Mouse (Mus musculus) G1E (cell line): Measurements from ENCODE around the gene Hephl1.

Source experiments
- CTCF ChIP-seq: IDR thresholded peaks from 2 replicates; pipeline ENCODE4 v1.5.1; 2012; ENCODE audit warnings: low read depth, low read length, inconsistent platforms, mixed read lengths
- GATA1 ChIP-seq: IDR thresholded peaks from 2 replicates; pipeline ENCODE4 v1.6.1; 2012; ENCODE audit warnings: borderline replicate concordance, low read length, inconsistent platforms, mixed read lengths
- GATA2 ChIP-seq: IDR thresholded peaks from 2 replicates; pipeline ENCODE4 v1.6.1; 2012; ENCODE audit warnings: low read depth, low read length, inconsistent platforms, borderline replicate concordance
- POLR2AphosphoS5 ChIP-seq: IDR thresholded peaks from 2 replicates; pipeline ENCODE4 v1.6.1; 2012; ENCODE audit warnings: low read depth, low read length, inconsistent platforms; ENCODE audit not compliant: insufficient replicate concordance
- TAL1 ChIP-seq: conservative IDR thresholded peaks from 2 replicates; pipeline ENCODE4 v1.6.1; 2012; ENCODE audit warnings: low read depth, low read length, inconsistent platforms, mixed read lengths

- TF ChIP-seq CTCF (no peak), GATA1 (no peak), TAL1 (no peak), GATA2 (no peak), POLR2AphosphoS5 (no peak)
Observed at GRCm38 (mm10) chr9:15029025-15029727, 82.7 kb downstream of the Hephl1 start.
